Mouse (Mus musculus) erythroblast, embryonic 14.5 days (primary cell): ENCODE results near the gene Zbtb34.

Experiments used
- GATA1 ChIP-seq: IDR thresholded peaks from 2 replicates; pipeline ENCODE4 v1.6.1; 2012; ENCODE audit warnings: low read length, inconsistent platforms, mixed read lengths
- TAL1 ChIP-seq: IDR thresholded peaks from 3 replicates; pipeline ENCODE4 v1.6.1; 2012; ENCODE audit warnings: low read length, inconsistent platforms, mixed read lengths

- no peak for TF ChIP-seq GATA1
- TF ChIP-seq TAL1, result no peak
These were observed 36.1 kb downstream of the Zbtb34 start for GRCm38 (mm10) chr2:33395053-33395452.
